Mouse (Mus musculus) stomach, embryonic 14.5 days (tissue): ENCODE data around the gene Cubn. TPM values are rescaled to one million over a fixed set of nuclear protein-coding genes. Genes with fewer than 3 reads are reported as not detected.

Experiments used
- ATAC-seq: fragments of 200-750 bp; cut with Nextera tagmentation; 2 replicates; pipeline ENCODE4 v1.8.0; 2017; ENCODE audit warnings: low read depth, moderate TSS enrichment; ENCODE audit not compliant: insufficient number of reproducible peaks, insufficient read depth, low FRiP score
- H3K27ac ChIP-seq: fragments of 300-500 bp; sonication (generic); 2 replicates; pipeline ENCODE4 v1.5.1; 2014; ENCODE audit warnings: mild to moderate bottlenecking, low read length, moderate library complexity, mixed read lengths
- H3K27me3 ChIP-seq: fragments of 300-500 bp; sonication (generic); 2 replicates; pipeline ENCODE4 v1.6.1; 2014; ENCODE audit warnings: low read length, control low read depth, mixed read lengths; ENCODE audit not compliant: control insufficient read depth, insufficient read depth
- H3K36me3 ChIP-seq: fragments of 300-500 bp; sonication (generic); 2 replicates; pipeline ENCODE4 v1.6.1; 2014; ENCODE audit warnings: mild to moderate bottlenecking, control low read depth, low read length, moderate library complexity, mixed read lengths; ENCODE audit not compliant: control insufficient read depth, insufficient read depth
- H3K4me1 ChIP-seq: fragments of 300-500 bp; sonication (generic); 2 replicates; pipeline ENCODE4 v1.6.1; 2014; ENCODE audit warnings: low read length, control low read depth, mixed read lengths; ENCODE audit not compliant: control insufficient read depth, insufficient read depth
- H3K4me2 ChIP-seq: fragments of 300-500 bp; sonication (generic); replicated peaks from 2 replicates; pipeline ENCODE4 v1.6.1; 2014; ENCODE audit warnings: low read depth, low read length, control low read depth
- H3K4me3 ChIP-seq: fragments of 300-500 bp; sonication (generic); 2 replicates; pipeline ENCODE4 v1.5.1; 2014; ENCODE audit warnings: low read depth, low read length, control low read depth
- H3K9ac ChIP-seq: fragments of 300-500 bp; sonication (generic); replicated peaks from 2 replicates; pipeline ENCODE4 v1.6.1; 2014; ENCODE audit warnings: low read depth, mild to moderate bottlenecking, control low read depth, low read length, moderate library complexity, mixed read lengths
- H3K9me3 ChIP-seq: fragments of 300-500 bp; sonication (generic); 2 replicates; pipeline ENCODE4 v1.6.1; 2016; ENCODE audit warnings: low read depth, low read length, control low read depth; ENCODE audit not compliant: control insufficient read depth
- WGBS: fragments of 180-500 bp; shearing (Covaris S2); extraction: QIAGEN DNeasy Blood & Tissue Kit; methylation state at CpG from one replicate; pipeline ENCODE4 v1.1.7; 2014; 5-methylcytosine and 5-hydroxymethylcytosine counted together
- polyA plus RNA-seq: library from polyadenylated mRNA; unstranded; fragments of >200 nt; fragmentation: Nextera tagmentation; extraction: Ambion mirVana; gene quantifications from 2 replicates; pipeline ENCODE4 v1.2.1, GENCODE M21; 2014

Cubn gene
- polyA plus RNA-seq, 1 experiment from 2014 or later, result 0.04 TPM

DNA sequence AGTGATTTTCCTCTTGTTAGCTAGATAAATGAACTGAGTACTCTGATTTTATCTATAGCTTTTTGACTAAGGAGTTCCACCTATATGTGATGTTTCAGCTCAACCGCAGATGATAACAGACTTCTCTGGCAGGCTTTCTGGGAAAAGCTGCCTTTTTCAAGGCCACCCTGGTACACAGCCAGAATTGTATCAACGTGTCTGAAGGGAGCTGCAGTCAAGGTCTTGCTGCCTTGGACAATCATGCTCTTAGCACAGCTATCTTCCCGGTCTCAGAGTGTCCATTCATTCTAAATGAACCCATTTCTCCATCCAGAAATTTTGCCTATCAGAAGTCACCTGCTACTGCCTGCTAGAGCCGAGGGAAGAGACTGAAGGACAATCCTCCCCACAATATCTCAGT is 35.9 kb upstream of the Cubn start:
- Histone ChIP-seq H3K9me3 (no peaks in the 10 kb centered on the region), H3K36me3 (no peaks in the 10 kb centered on the region), H3K4me1 (no peaks in the 10 kb centered on the region), H3K4me3 (no peak overlapping the region), H3K9ac (no peak overlapping the region), H3K4me2 (no peak overlapping the region), H3K27me3 (no peaks in the 10 kb centered on the region), H3K27ac (no peak overlapping the region)
- 72% methylated on average over 4 of the region's 4 CpGs for WGBS
- no peak for ATAC-seq

- no peaks in the 10 kb centered on the region for H3K9me3 ChIP-seq
- H3K4me1 ChIP-seq, result no peaks in the 10 kb centered on the region
- ATAC-seq, result no peak
- H3K27ac ChIP-seq, result no peak overlapping the region
- H3K9ac ChIP-seq, result no peak overlapping the region
- no peaks in the 10 kb centered on the region for H3K36me3 ChIP-seq
- no peak overlapping the region for H3K4me3 ChIP-seq
- H3K27me3 ChIP-seq, result no peaks in the 10 kb centered on the region
- no peak overlapping the region for H3K4me2 ChIP-seq
- 61% methylated on average over 2 of the region's 2 CpGs for WGBS
Observed at GRCm38 (mm10) chr2:13527125-13527524, 35.5 kb upstream of the Cubn start.

DNA sequence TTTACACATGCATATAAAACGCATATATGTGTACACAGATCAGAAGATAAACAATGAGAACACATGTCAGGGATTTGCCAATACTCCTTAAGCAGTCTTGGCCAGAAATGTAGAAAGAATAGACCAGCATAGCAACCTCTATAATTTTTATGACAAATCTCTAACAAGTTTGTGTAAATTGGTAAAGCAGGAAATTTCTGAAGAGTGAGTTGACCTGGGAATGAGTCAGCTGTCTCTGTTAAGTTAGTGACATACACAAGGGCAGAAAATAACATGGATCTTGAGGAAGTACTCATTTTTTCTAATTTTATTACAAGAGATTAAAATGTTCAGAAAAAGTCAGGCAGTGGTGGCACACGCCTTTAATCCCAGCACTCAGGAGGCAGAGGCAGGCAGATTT is 34.6 kb upstream of the Cubn start:
- no peak for ATAC-seq
- H3K4me1 ChIP-seq, result no peaks in the 10 kb centered on the region
- no peaks in the 10 kb centered on the region for H3K36me3 ChIP-seq
- H3K9me3 ChIP-seq, result no peaks in the 10 kb centered on the region
- no peak overlapping the region for H3K4me3 ChIP-seq
- H3K4me2 ChIP-seq, result no peak overlapping the region
- H3K27ac ChIP-seq, result no peak overlapping the region
- H3K27me3 ChIP-seq, result no peaks in the 10 kb centered on the region
- 84% methylated on average over 2 of the region's 2 CpGs for WGBS
- no peak overlapping the region for H3K9ac ChIP-seq

DNA sequence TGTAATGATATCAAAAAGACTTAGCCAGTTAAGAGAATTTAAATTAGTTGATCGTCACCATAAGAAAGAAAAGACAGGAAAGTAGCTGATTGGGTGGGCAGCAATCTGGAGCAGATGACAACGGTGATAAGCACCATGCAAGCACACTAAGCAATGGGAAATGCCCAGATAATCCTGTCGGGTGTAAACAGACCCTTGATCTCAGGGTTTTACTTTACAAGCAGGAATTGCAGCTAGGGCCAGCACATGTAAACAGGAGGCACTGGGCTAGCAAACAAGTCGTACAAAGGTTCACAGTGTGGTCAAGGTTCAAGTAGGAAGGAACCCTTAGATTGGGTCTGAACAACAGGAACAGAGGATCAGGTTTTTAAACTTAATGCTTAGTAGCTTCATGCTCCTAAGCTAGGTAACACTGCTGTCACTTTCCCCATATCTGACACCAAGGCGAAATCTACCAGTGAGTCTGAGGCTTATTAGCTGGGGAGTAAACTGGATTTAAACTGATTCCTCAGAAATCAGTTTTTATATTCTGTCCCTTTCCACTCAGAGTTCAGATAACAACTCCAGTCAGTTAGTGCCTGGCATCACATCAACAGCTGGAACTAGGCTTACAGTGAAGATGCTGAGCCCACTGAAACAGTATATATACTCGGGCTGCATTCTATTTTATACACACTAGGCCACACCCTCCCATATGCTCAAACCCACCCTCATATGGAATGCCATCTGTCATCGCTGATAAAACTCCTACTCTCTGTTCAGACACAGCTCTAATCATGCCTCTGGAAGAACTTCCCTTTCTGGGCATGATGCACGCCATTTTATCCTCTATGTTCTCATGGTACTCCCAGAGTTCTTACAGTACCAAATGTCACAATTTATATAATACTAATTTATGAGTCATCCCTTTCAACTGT is 32.2 kb upstream of the Cubn start:
- Histone ChIP-seq H3K27ac (no peak overlapping the region), H3K36me3 (no peaks in the 10 kb centered on the region), H3K4me1 (no peaks in the 10 kb centered on the region), H3K4me3 (no peak overlapping the region), H3K4me2 (no peak overlapping the region), H3K9me3 (no peaks in the 10 kb centered on the region), H3K27me3 (no peaks in the 10 kb centered on the region), H3K9ac (no peak overlapping the region)
- WGBS, result 36% methylated on average over 8 of the region's 8 CpGs
- peak; percentile 56; the same call in 1 of the 2 replicates for ATAC-seq

DNA sequence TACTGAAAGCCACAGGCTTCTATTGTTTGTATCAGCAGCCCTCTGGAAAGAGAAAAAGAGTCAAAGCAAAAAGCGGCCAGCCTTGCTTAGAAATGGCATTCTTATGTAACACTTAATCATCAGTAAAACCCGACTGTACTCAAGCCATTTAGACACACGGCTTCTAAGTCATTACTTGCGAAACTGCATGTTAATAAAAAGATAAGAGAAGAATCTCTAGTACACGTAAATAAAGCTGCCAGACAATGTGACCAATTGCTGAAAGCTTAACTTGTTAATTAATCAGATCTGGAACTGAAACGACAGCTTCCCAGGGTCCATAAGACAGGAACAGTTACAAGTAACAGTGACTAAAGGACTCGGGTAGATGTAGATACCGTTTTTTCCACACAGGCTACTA is 30.5 kb upstream of the Cubn start:
- no peaks in the 10 kb centered on the region for H3K4me1 ChIP-seq
- H3K4me2 ChIP-seq, result no peak overlapping the region
- no peaks in the 10 kb centered on the region for H3K36me3 ChIP-seq
- no peak overlapping the region for H3K4me3 ChIP-seq
- H3K9ac ChIP-seq, result no peak overlapping the region
- no peaks in the 10 kb centered on the region for H3K9me3 ChIP-seq
- no peak for ATAC-seq
- H3K27me3 ChIP-seq, result no peaks in the 10 kb centered on the region
- no peak overlapping the region for H3K27ac ChIP-seq
- 23% methylated on average over 8 of the region's 8 CpGs for WGBS

- Histone ChIP-seq H3K4me1 (no peaks in the 10 kb centered on the region), H3K4me2 (no peak overlapping the region), H3K4me3 (no peak overlapping the region), H3K9me3 (no peaks in the 10 kb centered on the region), H3K36me3 (no peaks in the 10 kb centered on the region), H3K27me3 (no peaks in the 10 kb centered on the region), H3K27ac (no peak overlapping the region), H3K9ac (no peak overlapping the region)
- ATAC-seq, result no peak
- WGBS, result 72% methylated on average over 4 of the region's 4 CpGs
Observed at GRCm38 (mm10) chr2:13514949-13515348, 23.3 kb upstream of the Cubn start.

DNA sequence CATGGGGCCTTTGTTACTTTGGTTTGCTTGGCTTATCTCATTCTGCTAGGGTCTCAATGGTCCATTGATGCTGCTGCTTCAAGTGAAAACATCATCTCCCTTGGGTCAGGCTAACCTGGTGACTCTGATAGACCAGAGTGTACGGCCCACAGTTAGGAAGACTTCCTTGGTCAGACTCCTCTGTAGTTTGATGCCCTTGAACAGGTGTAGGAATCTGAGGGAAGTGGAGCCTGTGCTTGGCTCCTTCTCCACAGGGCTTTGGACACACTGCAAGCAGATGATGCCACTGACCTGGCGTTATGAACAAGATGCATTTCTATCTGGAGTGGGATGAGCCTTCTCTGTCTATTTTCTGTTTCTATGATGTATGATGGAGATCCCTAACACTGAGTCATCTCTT is 11.1 kb upstream of the Cubn start:
- Histone ChIP-seq H3K9ac (no peak overlapping the region), H3K4me1 (no peaks in the 10 kb centered on the region), H3K9me3 (no peaks in the 10 kb centered on the region), H3K27ac (no peak overlapping the region), H3K4me2 (no peak overlapping the region), H3K4me3 (no peak overlapping the region), H3K27me3 (no peaks in the 10 kb centered on the region), H3K36me3 (no peaks in the 10 kb centered on the region)
- ATAC-seq, result no peak
- 94% methylated on average over 2 of the region's 2 CpGs for whole genome bisulfite sequencing

- H3K27ac ChIP-seq, result no peak overlapping the region
- H3K9ac ChIP-seq, result no peak overlapping the region
- H3K4me2 ChIP-seq, result no peak overlapping the region
- no peaks in the 10 kb centered on the region for H3K27me3 ChIP-seq
- H3K4me1 ChIP-seq, result no peaks in the 10 kb centered on the region
- H3K9me3 ChIP-seq, result no peaks in the 10 kb centered on the region
- H3K4me3 ChIP-seq, result no peak overlapping the region
- WGBS, result 20% methylated on average over 5 of the region's 5 CpGs
- no peak for ATAC-seq
- H3K36me3 ChIP-seq, result no peaks in the 10 kb centered on the region
Observed at GRCm38 (mm10) chr2:13501553-13501952, 9.9 kb upstream of the Cubn start.
